Mouse (Mus musculus) bone marrow, adult 2 months (tissue): ENCODE measurements around the gene Ryr2.

Source experiments
- CTCF ChIP-seq: fragments of 200-500 bp; IDR thresholded peaks from 2 replicates; pipeline ENCODE4 v1.5.1; 2011; ENCODE audit warnings: low read length, control low read depth; ENCODE audit not compliant: control insufficient read depth, insufficient read depth
- POLR2A ChIP-seq: fragments of 200-500 bp; IDR thresholded peaks from 2 replicates; pipeline ENCODE4 v1.6.1; 2011; ENCODE audit warnings: low read depth, mild to moderate bottlenecking, control low read depth, low read length, borderline replicate concordance; ENCODE audit not compliant: control insufficient read depth

DNA sequence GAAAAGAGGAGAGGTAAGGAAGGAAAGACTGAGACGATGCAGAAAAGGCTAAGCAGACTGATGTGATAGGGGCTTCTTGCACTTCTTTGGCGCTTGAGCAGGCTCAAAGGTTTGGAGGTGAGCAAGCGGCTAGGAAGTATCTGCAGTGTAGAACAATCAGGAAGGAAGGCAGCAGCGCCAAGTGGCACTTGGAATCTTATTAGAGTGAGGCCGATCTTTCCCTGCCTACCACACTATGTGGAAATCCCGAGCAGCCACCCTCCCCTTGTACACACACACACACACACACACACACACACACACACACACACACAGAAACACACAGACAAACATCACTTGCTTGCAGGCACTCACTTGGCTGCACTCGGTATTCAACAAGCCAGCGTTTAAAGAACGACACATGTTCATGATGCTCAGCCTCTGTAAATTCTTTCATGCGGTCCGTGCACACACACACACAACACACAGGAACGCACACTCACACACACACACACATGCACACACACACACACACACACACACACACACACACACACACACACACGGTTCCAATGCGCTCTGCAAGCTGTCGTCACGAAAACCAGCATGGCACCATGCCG is 1.4 kb downstream of the Ryr2 start:
- TF ChIP-seq CTCF (no peak), POLR2A (no peak)
